8 mouse cellular contexts compared by ENCODE assay signal in the genomic region with DNA sequence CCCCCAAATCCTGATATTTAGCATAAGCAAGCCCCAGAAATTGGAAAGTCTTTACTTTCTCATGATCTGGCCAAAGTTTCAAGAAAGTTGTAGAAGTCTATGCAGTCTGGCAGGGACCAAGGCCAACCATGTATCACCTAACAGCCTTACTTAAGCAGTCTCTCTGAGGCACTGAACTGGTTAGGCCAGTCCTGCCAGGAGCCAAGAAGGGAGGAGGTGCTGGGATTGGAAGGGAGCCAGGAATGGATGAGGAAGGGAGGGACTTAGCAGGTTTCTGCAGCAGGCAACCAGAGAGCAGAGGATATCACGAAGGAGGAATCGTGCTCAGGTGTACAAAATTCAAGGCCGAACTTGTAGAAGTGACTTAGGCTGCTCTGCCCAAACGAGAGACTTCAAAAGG.
A peak's percentile ranks its signal among the peaks of the same experiment; 100 is the strongest.
DNase-seq lines count a peak whose midpoint lies in the region; ATAC-seq and TF ChIP-seq lines count a peak whose summit lies in the region.
"Not testable (repeated sequence)": the region's sequence is repeated elsewhere in the genome, so short reads cannot be mapped to it uniquely, and the experiment has no call there.

No protein-coding gene starts in this region.

- not testable (repeated sequence) for TF ChIP-seq POLR2A in brain, embryonic 14.5 days (IDR thresholded peaks at IDR 0.05; ENCODE audit: borderline replicate concordance, extremely low read depth, insufficient read depth, insufficient read length, poor library complexity, severe bottlenecking); limb, embryonic 14.5 days (IDR thresholded peaks at IDR 0.05; ENCODE audit: borderline replicate concordance, extremely low read depth, insufficient read depth, insufficient read length)

- H3K4me2 ChIP-seq in embryonic facial prominence, embryonic 14.5 days (ENCODE audit: low read depth, low read length); intestine, postnatal 0 days (replicated peaks; ENCODE audit: low read depth); kidney, postnatal 0 days (ENCODE audit: low read length); limb, embryonic 14.5 days (replicated peaks; ENCODE audit: low read depth, low read length, severe bottlenecking); stomach, embryonic 15.5 days: not testable (repeated sequence)

- peak; percentile 37 for DNase-seq in brain, embryonic 14.5 days (ENCODE audit: low read depth)
- peak; percentile 89 for DNase-seq in embryonic facial prominence, embryonic 14.5 days (ENCODE audit: low spot score)
- peak; percentile 23 for DNase-seq in kidney, postnatal 0 days (ENCODE audit: low spot score)
- DNase-seq in limb, embryonic 14.5 days (ENCODE audit: low spot score): peak; percentile 49
- DNase-seq in lung, postnatal 14 days: peak; percentile 44
- DNase-seq in urinary bladder, postnatal 36 days (ENCODE audit: low spot score in 2 of 2): peak; percentile 75 to 83

- not testable (repeated sequence) for TF ChIP-seq CTCF in brain, embryonic 14.5 days (IDR thresholded peaks at IDR 0.05; ENCODE audit: borderline replicate concordance, extremely low read depth, insufficient read depth, insufficient read length); intestine, postnatal 0 days (IDR thresholded peaks at IDR 0.05; ENCODE audit: low read depth); kidney, postnatal 0 days (IDR thresholded peaks at IDR 0.05; ENCODE audit: low read depth)

- H3K9me3 ChIP-seq in embryonic facial prominence, embryonic 14.5 days (ENCODE audit: control insufficient read depth, low read length); intestine, postnatal 0 days (ENCODE audit: control insufficient read depth); kidney, postnatal 0 days (replicated peaks; ENCODE audit: low read length); limb, embryonic 14.5 days (ENCODE audit: control insufficient read depth, low read length); stomach, embryonic 15.5 days: not testable (repeated sequence)

- 74% methylated on average over 4 of the region's 4 CpGs for WGBS in embryonic facial prominence, embryonic 14.5 days
- 39% methylated on average over 4 of the region's 4 CpGs for WGBS in intestine, postnatal 0 days
- 65% methylated on average over 4 of the region's 4 CpGs for WGBS in kidney, postnatal 0 days
- 73% methylated on average over 4 of the region's 4 CpGs for WGBS in limb, embryonic 14.5 days
- WGBS in stomach, embryonic 15.5 days: 62% methylated on average over 4 of the region's 4 CpGs

- H3K27ac ChIP-seq in embryonic facial prominence, embryonic 14.5 days (replicated peaks; ENCODE audit: low read depth, low read length); intestine, postnatal 0 days (ENCODE audit: low read depth, low read length); kidney, postnatal 0 days; limb, embryonic 14.5 days (replicated peaks; ENCODE audit: low read depth, low read length): not testable (repeated sequence)
- peak overlapping the region; percentile 63; the same call in 1 of the 2 replicates for H3K27ac ChIP-seq in stomach, embryonic 15.5 days

- not testable (repeated sequence) for H3K9ac ChIP-seq in embryonic facial prominence, embryonic 14.5 days (ENCODE audit: low read depth, low read length); intestine, postnatal 0 days (ENCODE audit: low read depth, low read length); kidney, postnatal 0 days (ENCODE audit: low read depth, low read length); limb, embryonic 14.5 days (ENCODE audit: low read depth, low read length, severe bottlenecking); stomach, embryonic 15.5 days

- not testable (repeated sequence) for H3K27me3 ChIP-seq in embryonic facial prominence, embryonic 14.5 days (replicated peaks; ENCODE audit: control insufficient read depth, insufficient read depth, low read length); intestine, postnatal 0 days (replicated peaks; ENCODE audit: control insufficient read depth, insufficient read depth, low read length); kidney, postnatal 0 days (ENCODE audit: insufficient read depth, low read length); limb, embryonic 14.5 days (ENCODE audit: control insufficient read depth, insufficient read depth, low read length); stomach, embryonic 15.5 days (replicated peaks)

- not testable (repeated sequence) for H3K4me3 ChIP-seq in embryonic facial prominence, embryonic 14.5 days (ENCODE audit: low read depth, low read length); intestine, postnatal 0 days (ENCODE audit: low read depth, low read length); kidney, postnatal 0 days (replicated peaks; ENCODE audit: low read depth, low read length); limb, embryonic 14.5 days (replicated peaks; ENCODE audit: low read length); stomach, embryonic 15.5 days (replicated peaks)

- not testable (repeated sequence) for H3K4me1 ChIP-seq in embryonic facial prominence, embryonic 14.5 days (ENCODE audit: control insufficient read depth, insufficient read depth, low read length); intestine, postnatal 0 days (replicated peaks; ENCODE audit: control insufficient read depth, insufficient read depth, low read length); kidney, postnatal 0 days (replicated peaks; ENCODE audit: insufficient read depth, low read length); limb, embryonic 14.5 days (ENCODE audit: control insufficient read depth, insufficient read depth, low read length); stomach, embryonic 15.5 days

- H3K36me3 ChIP-seq in embryonic facial prominence, embryonic 14.5 days (ENCODE audit: control insufficient read depth, insufficient read depth, low read length); intestine, postnatal 0 days (ENCODE audit: control insufficient read depth, insufficient read depth); kidney, postnatal 0 days (ENCODE audit: insufficient read depth, low read length); limb, embryonic 14.5 days (ENCODE audit: control insufficient read depth, insufficient read depth, low read length); stomach, embryonic 15.5 days: not testable (repeated sequence)

- ATAC-seq in embryonic facial prominence, embryonic 14.5 days (ENCODE audit: low read depth): peak; percentile 97
- ATAC-seq in intestine, postnatal 0 days: peak; percentile 88
- peak; percentile 86 for ATAC-seq in kidney, postnatal 0 days (replicated peaks; ENCODE audit: low FRiP score, low read depth)
- 0 out of 2 replicates have a peak, but pooled peaks have one; percentile 50 for ATAC-seq in limb, embryonic 14.5 days (ENCODE audit: low FRiP score, low read depth)
- ATAC-seq in stomach, embryonic 15.5 days (ENCODE audit: insufficient read depth, low FRiP score, low read depth): peak; percentile 93

Comparison
In these comparisons a context has a peak if more than half of its experiments do, and no peak if none do; other contexts are left out.
1. DNase-seq: peak in every context shown above with its lines; median percentile 89 in embryonic facial prominence, embryonic 14.5 days; 79 in urinary bladder, postnatal 36 days; 49 in limb, embryonic 14.5 days; 44 in lung, postnatal 14 days; 37 in brain, embryonic 14.5 days; 23 in kidney, postnatal 0 days.